Mouse (Mus musculus): ENCODE measurements around the gene Lce1c.
A peak's percentile ranks its signal among the peaks of the same experiment; 100 is the strongest.

Gene Lce1c

DNA sequence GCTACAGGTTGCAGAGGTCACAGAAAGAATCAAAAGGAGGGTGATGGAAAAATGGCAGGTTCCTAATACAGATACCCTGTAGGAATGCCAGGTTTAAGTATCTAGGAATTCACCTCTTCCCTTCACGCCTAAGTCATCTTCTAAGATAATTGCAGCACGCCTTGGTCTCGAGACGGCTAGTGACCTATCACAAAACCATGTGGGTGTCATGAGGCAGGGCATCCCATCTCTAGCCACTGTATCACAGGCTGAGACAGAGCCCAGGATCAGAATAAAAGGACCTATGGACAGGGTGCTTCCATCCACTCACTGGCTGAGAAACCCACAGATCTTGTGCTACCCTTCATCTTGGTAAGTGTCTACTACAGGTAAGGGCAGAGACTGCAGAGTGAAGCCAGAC, at the start of gene Lce1c:
Gene Lce1c (plus strand): TSS at position 301 of the 400 bp plus-strand sequence.
- no peak for DNase-seq

DNA sequence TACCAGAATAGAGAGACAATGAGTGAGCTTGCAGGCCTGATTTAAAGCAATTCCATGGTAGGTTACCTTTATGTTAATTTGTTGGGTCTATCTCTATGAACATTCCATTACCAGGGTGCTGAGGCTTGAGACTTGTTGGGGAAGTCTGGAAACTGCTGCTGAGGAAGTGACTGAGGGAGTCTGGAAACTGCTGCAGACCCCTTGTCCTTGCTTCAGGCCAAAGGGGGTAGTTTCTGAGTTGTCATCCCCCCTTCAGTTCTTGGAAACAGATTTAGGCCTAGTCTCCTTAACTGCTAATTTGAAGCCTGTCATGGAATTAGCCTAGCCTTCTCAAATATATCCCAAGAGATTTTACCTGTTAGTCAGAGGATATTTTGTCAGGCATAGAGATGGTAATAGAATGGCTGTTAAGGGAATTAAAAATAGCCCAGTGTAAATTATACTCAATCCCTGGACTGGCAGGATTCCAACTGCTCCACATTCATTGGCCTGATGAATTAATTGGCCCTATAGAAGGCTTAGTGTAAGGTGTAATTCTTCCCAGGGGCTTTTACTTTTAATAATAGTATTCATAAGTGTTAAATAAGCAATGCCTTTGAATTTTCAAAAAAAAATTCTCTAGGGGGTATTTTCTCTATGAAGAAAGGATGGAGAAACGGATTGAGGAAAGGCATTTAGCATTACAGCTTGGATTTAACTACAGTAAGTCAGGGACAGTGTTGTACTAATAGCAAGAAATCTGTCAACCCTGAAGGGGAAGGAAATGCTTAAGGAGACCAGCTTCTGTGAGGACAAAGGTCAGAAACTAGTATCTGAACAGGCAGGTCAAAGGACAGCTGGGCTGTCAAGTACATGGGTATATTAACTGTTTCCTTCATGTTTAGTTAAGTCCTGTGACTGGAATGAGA, 41.0 kb upstream of the Lce1c start:
- DNase-seq: no peak

DNA sequence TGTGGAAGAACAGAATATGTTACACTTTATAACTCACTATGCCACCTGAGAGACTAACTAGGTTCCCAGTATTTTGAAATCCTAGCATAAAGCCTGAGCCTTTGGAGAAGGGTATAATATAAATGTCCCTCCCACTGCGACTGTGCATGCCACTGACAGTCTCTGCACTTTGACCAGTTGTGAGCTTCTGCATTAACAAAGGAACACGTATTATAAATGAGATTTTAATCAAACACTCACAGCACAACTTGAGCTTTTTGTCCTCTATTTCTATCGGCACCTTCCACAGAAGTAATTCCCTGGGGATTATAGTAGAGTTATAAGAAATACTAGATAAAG, 40.4 kb upstream of the Lce1c start:
- DNase-seq: no peak

DNA sequence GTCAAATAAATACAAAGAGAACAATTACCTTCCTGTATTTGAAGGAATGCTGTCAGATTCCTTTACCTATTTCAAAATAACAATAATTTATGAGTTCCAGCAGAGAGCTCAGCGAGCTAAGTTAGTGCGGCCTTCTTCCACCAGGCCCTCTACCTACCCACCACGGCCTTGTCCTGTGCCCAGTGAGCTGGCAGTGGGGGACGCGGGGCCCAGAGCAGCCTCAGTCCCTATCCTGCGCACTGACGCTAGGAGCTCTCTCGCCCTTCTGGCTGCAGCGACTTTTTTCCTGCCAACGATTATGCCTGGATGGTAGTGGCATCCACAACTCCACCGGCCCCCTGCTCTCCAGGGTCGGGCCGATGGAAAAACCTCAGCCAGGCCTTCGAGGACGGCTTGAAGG, 39.2 kb upstream of the Lce1c start:
- no peak for DNase-seq

DNA sequence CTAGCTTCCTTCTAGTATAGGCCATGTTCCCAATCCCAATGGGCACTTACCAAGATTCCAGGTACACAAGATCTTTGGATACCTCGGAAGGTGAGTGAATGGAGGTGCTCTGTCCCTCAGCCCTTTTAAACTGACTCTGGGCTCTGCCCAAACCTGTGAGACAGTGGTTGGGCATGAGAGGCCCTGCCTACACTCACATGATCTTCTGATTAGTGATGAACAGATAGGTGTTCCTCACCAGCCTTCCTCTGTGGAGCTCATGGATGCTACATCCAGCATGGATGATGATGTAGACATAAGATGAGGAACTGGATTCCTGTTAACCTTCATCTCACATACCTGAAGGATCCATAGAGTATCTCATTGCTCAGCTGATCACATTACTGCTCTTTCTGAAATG, 30.8 kb upstream of the Lce1c start, which contains the start of gene Lce1a1:
Gene Lce1a1 (minus strand): TSS at position 101 of the 400 bp plus-strand sequence.
- no peak for DNase-seq

DNA sequence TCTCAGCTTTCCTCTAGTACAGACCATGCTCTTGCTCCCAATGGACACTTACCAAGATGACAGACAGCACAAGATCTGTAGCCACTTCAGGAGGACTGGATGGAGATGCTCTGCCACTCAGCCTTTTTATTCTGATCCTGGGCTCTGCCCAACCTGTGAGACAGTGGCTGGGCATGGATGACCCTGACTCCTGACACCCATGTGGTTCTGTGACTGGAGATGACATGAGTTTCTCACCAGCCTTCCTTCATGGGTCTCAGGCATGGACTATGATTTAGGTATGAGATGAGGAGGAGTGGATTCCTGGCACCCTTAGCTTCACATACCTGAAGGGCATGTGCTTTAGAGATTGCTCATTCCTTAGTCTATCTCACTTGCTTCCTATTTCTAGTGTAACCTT, 22.2 kb upstream of the Lce1c start, which contains the start of gene Lce1b:
Gene Lce1b (minus strand): TSS at position 101 of the 400 bp plus-strand sequence.
- DNase-seq: no peak

DNA sequence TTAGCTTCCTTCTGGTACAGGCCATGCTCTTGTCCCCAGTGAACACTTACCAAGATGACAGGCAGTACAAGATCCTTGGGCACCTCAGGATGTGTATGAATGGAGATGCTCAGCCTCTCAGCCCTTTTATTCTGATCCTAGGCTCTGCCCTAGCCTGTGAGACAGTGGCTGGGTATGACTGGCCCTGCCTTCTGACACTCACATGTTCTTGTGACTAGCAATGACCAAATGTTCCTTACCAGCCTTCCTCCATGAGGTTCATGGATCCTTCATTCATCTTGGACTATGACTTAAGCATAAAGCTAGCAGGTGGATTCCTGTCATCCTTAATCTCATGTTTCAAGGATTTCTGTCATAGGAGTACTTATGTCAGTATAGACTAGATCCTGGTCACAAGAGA, 8.8 kb upstream of the Lce1c start, which contains the start of gene Lce1a2:
Gene Lce1a2 (minus strand): TSS at position 101 of the 400 bp plus-strand sequence.
- DNase-seq: no peak

DNA sequence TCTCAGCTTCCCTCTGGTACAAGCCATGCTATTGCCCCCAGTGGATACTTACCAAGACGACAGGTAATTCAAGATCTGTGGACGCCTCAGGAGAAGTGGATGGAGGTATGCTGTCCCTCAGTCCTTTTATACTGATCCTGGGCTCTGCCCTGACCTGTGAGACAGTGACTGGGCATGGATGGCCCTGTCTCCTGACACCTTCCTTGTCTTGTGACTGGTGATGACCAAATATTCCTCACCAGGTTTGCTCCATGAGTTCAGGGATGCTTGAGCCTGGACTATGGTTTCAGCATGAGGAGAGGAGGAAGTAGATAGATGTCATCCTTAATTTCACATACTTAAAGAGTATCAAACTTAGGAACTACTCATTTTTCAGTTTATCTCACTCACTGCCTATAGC, 8.1 kb downstream of the Lce1c start, which contains the start of gene Lce1d:
Gene Lce1d (minus strand): TSS at position 101 of the 400 bp plus-strand sequence.
- no peak for DNase-seq

DNA sequence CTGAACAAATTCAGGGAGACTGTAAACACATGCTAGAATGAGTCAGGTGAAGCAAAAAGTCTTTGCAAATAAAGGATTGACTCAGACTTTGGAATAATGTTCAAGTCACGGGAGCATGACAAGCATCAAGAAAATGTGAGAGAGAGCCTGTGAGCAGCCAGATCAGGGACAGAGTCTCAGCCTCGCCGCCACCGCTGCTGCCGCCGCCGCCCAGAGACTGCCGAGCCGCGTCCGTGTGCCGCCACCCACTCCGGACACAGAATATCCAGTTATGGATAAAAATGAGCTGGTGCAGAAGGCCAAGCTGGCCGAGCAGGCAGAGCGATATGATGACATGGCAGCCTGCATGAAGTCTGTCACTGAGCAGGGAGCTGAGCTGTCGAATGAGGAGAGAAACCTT, 10.1 kb downstream of the Lce1c start:
- DNase-seq: peak; percentile 5 to 8

DNA sequence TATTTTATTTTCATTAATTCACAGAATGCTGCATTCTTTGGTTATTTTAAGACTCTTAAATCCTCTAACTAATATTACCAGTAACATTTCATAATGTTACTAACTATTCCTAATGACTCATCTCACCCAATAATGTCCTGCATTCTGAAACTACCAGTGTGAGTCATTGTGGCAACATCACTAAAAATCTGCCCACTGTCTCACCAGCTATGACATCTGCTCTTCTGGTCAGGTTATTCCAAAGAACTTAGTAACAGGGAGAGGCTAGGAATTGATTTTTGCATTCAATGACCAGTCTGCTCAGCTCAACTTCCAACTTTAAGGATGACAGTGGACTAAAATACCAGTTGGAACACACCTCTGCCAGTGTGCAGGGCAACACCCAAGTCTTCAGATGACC, 12.6 kb downstream of the Lce1c start:
- DNase-seq: no peak

DNA sequence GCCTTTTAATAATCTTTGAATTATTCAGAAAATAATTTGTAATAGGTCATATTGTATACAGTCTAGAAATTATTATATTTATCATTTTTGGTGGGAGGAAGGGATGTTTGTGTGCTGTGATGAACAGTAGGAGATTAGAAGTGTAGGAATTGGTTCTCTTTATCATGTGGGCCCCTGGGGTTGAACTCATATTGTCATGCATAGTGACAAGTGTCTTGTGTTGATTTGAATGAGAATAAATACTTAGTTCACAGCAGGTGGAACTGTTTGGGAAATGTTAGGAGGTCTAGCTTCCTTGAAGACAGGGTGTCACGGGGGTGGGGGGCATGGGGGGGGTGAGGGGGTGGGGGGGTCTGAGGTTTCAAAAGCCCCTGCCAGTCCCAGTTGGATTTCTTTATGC, 15.6 kb downstream of the Lce1c start:
- DNase-seq: no peak

DNA sequence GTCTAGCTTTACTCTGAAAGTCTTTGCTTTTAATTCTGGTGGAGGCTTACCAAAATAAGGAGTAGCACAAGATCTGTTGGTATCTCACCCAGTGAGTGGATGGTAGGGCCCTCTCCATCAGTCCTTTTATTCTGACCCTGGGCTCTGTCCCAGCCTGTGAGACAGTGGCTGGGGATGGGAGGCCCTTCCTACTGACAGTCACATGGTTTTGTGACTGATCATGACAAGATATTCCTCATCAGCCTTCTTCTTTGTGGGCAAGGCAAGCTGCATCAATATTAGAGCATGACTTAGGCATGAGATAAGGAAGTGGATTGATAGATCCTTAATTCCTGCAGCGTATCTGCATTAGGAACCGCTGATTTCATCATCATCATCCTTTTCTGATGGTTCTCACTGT, 29.9 kb downstream of the Lce1c start, which contains the start of gene Lce1e:
Gene Lce1e (minus strand): TSS at position 101 of the 400 bp plus-strand sequence.
- DNase-seq: no peak

DNA sequence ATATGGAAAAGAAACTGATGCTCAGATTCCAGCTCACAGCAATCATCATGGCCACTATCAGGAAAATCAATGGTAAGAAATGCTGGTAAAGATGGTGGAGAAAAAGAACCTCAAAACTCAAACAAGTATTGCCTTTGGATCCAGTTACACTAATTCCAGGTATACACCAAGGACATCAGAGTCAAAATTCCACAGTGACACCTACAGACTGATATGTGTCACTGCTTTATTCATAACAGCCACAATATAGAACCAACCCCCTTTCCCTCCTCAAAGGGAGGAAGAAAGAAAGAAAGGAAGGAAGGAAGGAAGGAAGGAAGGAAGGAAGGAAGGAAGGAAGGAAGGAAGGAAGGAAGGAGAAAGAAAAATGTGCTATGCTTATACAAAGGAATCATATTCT, 36.1 kb downstream of the Lce1c start:
- DNase-seq: no peak

DNA sequence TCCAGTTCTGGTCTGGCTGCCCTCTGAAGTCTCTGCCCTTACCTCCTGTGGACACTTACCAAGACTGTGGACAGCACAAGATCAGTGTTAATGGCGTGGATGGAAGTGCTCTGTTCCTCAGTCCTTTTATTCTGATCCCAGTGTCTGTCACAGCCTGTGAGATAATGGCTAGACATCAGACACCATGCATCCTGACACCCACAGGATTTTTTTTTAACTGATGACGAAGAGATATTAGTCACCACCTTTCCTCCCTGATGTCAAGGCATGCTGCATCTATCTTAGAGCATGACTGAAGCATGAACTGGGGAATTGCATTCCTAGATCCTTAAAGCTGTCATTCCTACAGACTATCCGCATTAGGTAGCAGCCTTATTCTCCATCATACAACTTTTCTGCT, 41.2 kb downstream of the Lce1c start, which contains the start of gene Lce1f:
Gene Lce1f (minus strand): TSS at position 101 of the 400 bp plus-strand sequence.
- DNase-seq: no peak

DNA sequence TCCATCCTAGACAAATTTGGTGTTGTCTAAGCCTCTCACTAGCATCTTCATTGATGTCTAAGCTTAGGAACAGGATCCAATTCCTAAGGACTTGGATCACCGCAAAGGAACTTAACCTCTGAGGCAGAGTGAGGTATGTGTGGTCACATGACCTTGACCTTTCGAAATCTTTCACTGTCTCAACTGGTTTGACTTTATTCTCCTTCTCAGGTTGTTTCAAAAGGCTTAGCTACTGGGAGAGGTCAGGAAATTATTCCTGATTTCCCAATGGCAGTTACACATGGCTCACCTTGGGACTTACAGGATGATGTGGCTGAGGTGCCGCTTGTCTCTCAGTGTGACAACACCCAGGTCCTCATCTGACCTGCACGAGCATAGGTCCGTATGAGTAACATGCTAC, 43.6 kb downstream of the Lce1c start:
- DNase-seq: no peak

Measured in spleen, adult 18-20 months (tissue).